Mouse (Mus musculus): ENCODE measurements around the gene Ccdc3. TPM values are rescaled to one million over a fixed set of nuclear protein-coding genes. Genes with fewer than 3 reads are reported as not detected.
"Not testable (repeated sequence)": the region's sequence is repeated elsewhere in the genome, so short reads cannot be mapped to it uniquely, and the experiment has no call there.

Ccdc3 gene
- 10 to 100 TPM; 11.0 to 12.8 TPM for total RNA-seq (2021)
- long read RNA-seq, experiment 1, transcript Ccdc3-201 (3 exons, 2,670 nt) = major isoform, 5 of 6 reads
- long read RNA-seq, experiment 1, partial matches to known transcripts = 0 of 6 reads
- long read RNA-seq, experiment 1, other reads (novel, unspliced or antisense) = 1 of 6 reads
- long read RNA-seq, experiment 2, transcript Ccdc3-201 (3 exons, 2,670 nt) = major isoform, 18 of 18 reads
- long read RNA-seq, experiment 2, partial matches to known transcripts = 0 of 18 reads
- long read RNA-seq, experiment 2, other reads (novel, unspliced or antisense) = 0 of 18 reads

DNA sequence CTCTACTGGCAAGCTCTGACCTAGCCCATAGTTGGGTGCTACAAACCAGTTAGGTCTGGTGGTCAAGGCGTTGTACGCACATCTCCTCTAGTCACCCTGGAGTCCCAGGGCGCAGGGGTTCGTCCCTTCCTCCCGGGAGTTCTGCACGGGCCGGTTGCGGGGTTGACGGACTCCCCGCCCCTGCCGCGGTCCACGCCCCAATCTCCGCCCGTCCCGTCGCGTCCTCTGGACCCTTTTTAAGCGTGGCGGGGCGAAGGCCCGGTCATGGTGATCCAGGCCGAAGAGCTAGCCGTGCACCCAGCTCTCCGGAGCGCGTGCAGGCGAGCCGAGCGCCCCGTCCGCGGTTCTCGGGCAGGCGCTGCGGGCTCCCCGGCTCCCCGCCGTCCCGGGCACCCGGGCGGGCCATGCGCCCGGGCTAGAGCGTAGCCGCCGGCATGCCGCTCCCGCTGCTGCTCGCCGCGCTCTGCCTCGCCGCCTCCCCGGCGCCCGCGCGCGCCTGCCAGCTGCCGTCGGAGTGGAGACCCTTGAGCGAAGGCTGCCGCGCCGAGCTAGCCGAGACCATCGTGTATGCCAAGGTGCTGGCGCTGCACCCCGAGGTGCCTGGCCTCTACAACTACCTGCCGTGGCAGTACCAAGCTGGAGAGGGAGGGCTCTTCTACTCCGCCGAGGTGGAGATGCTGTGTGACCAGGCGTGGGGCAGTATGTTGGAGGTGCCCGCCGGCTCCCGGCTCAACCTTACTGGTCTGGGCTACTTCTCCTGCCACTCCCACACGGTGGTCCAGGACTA, at the start of gene Ccdc3:
Ccdc3 (plus strand) TSS at position 277 of the 787 bp plus-strand sequence.
- DNase-seq (ENCODE audit: low spot score in 2 of 2) = peak; percentile 4 to 15

DNA sequence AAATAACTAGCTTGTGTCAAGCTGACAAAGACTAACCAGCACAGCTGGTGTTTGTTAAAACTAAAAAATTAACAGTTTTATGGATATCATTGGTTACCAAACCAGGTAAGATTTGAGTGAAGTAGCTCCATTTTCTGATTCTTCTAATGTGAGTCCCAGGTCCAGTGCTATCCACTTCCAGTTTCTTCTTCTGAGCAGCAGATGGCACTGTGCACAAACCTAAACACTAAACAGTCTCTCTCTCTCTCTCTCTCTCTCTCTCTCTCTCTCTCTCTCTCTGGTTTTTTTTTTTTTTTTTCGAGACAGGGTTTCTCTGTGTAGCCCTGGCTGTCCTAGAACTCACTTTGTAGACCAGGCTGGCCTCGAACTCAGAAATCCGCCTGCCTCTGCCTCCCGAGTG, 47.2 kb upstream of the Ccdc3 start:
- DNase-seq (ENCODE audit: low spot score in 2 of 2) = not testable (repeated sequence)

DNA sequence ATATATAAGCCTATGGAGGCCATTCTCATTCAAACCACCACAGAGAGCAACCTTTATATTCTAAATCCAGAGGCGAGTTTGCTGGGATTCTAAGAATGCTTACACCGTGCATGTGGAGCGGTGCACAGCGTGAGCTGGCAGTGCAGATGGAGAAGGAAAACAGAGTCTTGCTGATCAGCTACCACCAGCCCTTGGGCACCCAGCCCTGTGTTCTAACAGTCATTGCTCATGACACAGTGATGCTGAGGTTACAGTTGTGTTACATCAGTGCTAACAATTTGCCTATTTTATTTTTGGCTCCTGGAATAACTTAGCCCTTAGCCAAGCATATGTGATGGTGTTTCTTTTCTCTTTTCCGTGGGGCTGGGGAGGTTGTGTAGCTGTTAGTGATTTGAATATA, 42.7 kb upstream of the Ccdc3 start:
- DNase-seq (ENCODE audit: low spot score in 2 of 2) = no peak

DNA sequence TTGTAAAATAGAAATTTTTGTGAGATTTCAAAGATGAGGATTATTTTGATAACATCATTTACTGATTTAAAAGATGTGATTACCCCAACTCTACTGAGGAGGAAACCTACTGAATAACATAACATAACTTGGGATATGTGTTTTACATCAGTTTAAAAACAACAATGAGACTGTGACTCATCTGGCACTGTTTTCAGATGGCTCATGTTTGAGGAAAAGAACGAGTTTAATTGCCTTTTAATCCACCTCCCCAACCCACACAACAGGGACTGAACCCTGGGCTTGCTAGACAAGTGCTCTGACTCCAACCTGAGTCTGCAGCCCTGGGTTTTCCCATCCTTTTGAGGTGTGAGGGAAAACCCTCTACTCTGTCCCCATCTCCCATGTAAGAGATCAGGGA, 42.3 kb upstream of the Ccdc3 start:
- no peak for DNase-seq (ENCODE audit: low spot score in 2 of 2)

DNA sequence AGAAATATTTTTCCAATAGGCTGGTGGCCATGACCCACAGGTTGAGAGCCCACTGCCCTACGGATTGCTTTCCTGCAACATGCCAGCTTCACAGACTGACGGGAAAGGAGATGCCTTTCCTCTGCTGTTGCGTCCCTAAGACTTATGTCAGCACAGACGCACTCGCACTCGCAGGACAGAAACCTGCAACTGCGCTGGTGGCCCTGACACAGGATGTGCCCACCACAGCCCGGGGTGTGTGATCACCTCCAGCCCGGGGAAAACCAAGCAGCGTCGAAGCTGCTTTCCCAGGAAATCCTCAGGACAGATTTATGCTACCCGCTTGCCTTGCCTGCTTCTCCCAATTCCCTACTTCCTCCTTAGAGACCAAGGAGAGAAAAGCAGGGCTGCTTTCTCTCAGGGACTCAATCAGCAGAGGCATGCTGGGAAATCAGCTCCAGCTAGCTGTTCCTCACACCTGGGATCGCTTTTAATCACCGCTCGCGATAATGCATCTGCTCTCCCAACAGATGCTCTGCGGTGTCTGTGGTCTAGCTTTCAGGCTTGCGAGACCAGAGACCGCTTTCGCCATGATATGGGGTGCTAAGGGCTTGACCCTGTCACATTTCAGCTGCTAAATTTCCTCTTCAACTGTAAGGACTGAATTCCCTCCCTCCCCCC, 39.7 kb upstream of the Ccdc3 start:
- DNase-seq (ENCODE audit: low spot score in 2 of 2) = no peak

DNA sequence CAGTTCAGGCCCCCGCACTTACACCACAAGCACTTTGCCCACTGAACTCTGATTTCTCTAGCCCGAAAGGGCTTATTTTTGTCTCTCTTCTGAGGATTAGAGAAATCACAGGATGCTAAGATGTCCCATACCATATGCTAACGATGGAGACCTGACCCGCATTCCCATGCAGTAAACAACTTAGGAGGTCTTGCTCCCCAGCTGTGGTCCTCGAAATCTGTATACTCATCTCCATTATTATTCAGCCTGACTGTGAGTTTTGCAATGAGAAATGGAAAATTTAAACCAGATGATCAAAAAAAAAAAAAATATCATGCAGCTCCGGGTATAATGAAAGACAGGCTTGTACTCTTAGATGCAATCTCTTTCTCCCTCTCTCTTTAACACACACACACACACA, 38.4 kb upstream of the Ccdc3 start:
- no peak for DNase-seq (ENCODE audit: low spot score in 2 of 2)

DNA sequence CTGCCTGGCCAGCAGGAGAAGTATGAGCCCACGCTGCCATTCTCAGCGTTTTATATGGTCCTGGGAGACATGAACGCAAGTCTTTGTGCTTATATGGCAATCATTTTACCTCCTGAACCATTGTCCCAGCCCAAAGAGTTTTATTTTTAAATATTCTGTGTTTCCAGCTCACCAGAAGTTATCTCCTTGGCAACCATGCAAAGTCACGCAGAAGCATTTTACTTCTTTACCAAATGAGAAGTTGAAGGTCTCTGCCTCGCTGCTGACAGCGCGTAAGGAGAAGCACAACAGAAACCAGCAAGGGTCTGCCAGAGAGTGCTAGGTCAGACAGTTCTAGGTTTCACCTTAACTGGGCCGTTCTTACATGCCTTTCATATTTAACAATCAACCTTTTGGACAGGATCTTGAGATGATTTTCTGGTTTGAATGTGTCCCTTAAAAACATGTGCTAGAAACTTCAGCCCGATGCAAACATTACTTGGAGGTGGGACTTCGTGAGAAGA, 35.8 kb upstream of the Ccdc3 start:
- DNase-seq (ENCODE audit: low spot score in 2 of 2) = no peak

DNA sequence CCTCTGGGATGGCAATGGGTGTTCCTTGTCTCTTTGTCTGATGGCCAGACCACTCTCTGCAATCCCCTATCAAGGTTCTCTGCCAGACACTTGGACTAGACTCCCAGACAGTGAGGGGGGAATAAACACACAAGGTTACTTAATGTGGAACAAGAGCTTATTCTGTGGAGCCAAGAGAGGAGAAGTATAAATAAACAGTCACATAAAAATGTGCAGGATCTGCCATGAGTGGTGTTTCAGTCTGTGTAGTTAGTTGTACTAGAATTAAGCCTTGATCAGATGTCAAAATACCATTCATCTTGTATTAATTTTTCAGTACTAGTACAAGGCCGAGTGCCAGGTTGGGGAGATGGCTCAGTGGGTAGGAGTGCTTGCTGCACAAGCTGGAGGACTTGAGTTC, 34.7 kb upstream of the Ccdc3 start:
- DNase-seq (ENCODE audit: low spot score in 2 of 2) = no peak

DNA sequence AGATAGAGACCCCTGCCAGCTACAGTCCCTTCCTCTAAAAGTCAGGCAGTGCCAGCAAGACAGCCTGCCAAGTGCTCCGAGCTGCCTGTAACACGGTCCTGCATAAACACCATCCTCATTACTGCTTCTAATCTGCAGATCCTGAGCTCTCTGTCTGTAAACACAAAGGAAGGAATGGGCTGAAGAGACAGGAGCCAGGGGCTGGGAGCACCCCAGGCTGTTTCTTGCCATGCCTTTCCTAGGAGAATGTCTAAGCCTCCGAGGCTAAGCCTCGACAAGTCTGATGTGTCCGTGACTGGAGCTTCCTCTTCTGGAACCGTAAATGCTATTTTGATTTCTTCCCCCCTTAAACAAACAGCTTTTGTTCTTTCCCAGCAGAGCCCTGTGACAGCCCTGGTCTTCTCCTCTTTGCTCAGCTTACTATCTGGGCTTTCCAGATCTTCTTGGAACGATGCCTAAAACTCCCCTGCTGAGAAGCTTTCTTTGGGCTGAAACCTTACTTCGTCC, 24.7 kb upstream of the Ccdc3 start:
- no peak for DNase-seq (ENCODE audit: low spot score in 2 of 2)

DNA sequence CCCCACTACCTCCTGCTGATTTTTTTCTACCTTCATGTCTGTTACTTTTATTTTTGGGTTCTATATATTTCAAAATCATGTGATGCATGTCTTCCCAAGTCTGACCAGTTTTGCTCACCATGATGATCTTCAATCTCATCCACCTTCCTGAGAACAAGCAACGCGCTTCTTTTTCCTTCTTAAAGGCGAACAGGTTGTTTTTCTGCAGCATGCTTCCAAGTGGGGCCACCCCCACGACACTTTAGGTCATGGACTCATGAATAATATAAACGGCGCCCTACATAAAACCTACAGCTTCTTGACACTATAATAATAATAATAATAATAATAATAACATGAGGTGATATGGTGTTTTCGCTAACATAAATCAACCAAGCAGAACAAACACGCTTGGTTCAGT, 23.2 kb upstream of the Ccdc3 start:
- no peak for DNase-seq (ENCODE audit: low spot score in 2 of 2)

DNA sequence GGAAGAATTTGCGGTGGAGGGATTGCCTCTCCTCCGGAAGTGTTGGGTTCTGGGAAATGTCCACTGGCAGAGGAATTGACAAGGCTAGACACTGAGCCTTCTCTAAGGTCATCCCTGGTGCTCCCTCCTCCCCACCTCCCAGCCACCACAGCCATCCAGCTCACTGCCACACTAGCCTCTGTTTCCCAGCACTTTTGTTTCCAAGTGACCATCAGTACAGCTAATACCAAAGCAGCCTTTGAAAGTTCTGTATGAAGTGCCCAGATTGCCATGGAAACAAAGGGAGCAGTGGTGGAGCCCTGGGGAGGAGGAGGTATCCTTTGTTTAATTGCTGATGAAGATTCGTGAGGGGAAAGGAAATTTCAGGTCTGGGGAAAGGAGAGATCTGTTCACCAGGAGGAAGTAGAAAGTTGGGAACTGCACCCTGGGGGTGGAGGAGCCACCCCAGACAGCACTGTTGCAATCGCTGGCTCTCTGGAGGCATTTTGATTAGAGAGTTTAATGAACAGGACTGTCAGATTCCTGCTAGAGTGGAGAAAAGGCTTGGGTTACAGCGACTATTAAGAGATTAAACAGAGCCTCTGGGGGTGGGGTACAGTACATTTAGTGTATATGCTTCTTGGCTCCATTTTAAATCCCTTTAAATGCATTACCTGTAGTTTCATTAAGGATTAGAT, 20.6 kb upstream of the Ccdc3 start:
- no peak for DNase-seq (ENCODE audit: low spot score in 2 of 2)

DNA sequence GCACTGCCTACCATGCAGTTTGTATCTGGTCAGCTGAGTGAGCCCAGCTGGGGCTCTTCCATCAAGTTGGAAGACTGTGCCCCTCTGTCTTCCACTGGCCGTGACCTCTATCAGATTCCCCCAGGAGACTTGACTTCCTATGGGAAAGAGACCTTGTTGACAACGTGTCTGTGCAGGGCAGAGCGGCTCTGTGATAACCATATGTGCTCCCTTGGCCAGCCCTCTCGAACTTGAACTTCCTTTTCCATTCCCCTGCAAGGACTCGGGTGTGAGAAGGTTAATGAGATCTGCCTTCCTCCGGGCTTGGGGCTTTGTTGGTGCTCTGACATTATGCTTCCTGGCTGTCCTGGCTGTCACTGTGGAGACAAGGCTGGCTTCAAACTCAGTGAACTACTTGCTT, 12.1 kb upstream of the Ccdc3 start:
- DNase-seq (ENCODE audit: low spot score in 2 of 2) = no peak

DNA sequence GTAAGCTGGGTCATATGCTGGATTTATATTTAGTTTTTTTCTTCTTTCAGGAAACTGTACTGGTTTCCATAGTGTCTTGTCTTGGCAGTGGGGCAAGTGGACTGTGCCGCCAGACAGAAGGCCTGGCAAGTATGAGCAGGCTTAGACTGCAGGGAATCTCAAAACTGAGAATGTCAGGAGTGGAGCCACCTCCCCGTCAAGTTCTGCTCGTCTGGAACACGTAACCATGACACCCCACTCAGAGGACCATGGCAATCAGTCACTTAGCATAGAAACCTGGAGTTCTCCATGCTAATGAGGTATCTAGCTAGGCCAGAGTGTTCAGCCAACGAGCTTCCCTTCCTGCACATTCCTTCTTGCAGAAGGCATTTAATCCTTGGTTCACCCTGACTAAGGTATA, 10.2 kb upstream of the Ccdc3 start:
- no peak for DNase-seq (ENCODE audit: low spot score in 2 of 2)

DNA sequence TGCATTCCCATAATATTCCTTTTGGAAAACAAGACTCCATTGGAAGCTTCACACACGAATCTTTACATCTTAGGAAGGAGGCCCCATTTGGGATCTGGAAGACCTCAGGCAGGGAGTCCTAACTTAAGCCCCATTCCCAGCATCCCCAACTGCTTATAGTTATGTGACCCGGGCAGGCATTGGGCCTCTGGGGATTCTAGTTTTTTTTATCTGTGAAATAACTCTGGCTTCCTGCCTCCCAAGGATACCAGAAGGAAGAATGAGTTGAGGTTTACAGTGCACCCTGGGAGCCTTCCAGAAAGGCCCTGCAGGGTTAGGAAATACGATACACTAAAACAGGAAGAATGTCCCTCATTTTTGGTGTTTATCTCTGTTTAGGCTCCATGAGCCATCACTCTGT, 8.5 kb upstream of the Ccdc3 start:
- DNase-seq (ENCODE audit: low spot score in 2 of 2) = no peak

DNA sequence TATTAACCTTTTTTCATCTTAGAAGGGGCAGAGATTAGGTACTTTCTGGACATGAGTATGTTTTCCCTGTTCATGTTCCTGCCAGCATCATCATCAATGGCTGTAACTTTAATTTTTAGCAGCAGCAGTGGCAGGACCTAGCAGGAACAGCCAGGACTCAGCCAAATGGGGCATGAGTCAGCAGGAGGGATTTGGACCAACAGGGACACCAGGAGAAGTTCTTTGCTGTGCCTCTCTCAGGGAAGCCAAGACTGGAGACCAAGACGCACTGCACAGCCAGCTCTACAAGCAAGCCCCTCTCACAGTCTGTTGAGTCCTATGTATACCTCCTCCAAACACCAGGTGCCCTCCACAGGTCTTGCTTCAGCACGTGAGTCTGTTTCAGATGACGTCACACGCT, 5.5 kb upstream of the Ccdc3 start:
- DNase-seq (ENCODE audit: low spot score in 2 of 2) = no peak

DNA sequence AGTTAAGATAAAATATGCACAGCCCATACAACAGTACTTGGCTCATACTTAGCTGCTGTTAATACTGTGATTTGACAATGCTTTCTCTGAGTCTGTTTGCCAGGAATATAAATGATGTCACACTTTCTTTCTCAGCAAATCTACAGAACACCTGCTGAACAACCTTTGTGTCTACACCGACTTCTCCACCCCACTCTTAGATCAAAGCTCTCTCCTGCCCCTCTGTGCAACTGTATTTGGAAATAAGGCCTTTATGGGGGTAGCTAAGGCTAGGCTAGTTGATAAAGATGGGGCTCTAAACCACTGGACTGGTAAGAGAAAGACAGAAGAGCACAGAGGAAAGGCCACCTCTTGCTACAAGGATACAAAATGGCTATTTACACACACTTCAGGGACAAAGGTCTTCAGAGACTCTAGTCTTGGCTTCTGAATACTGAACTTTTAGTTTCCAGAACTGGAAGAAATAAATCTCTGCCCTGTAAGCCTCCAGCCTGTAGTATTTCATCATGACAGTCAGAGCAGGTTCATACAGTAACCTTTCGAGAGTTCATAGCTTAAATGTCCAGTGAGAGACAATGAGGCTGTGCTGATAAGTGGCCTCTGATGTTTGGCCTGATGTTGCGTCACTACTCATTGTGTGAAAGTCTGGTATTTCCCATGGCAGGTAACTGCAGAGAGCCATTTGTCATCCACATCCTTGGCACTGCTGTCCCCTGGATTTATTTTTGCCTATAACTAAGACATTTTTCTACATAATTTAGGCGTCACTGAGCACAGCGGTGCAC, 2.4 kb upstream of the Ccdc3 start:
- no peak for DNase-seq (ENCODE audit: low spot score in 2 of 2)

DNA sequence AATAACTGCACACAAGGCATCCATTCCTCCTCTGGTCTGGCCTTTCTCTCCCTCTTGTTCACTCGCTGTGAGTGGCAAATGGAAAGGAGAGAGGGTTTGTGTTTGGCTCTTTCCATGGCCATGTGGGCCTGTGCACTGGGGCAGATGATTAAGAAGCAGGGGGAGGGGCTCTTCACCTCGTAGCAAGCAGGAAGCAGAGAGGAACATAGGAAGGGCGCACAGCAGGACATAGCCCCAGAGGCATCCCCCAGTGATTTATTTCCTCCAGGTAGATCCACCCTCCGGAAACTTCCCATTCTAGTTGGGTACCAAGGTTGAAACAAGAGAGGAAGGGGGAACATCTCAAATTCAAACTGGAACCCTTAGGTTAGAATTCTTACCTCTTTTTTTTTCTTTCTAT, 2.4 kb downstream of the Ccdc3 start:
- no peak for DNase-seq (ENCODE audit: low spot score in 2 of 2)

DNA sequence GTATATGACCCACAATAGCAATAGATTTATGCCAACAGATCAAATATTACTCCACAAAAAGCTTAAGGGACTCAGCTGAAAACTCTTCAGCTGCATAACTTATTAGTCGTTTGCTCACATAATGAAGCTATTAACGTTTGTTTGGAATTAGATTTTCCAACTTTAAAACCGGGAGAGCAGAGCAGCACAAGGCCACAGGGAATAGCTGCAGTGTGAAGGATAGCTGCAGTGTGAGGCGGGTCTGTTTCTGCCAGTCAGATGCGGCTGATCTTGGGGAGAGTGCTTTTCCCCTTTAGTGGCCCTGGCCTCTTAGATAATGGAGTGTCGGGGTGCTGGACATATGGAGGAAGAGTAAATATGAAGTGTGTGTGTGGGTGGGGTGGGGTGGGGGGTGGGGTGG, 6.9 kb downstream of the Ccdc3 start:
- no peak for DNase-seq (ENCODE audit: low spot score in 2 of 2)

DNA sequence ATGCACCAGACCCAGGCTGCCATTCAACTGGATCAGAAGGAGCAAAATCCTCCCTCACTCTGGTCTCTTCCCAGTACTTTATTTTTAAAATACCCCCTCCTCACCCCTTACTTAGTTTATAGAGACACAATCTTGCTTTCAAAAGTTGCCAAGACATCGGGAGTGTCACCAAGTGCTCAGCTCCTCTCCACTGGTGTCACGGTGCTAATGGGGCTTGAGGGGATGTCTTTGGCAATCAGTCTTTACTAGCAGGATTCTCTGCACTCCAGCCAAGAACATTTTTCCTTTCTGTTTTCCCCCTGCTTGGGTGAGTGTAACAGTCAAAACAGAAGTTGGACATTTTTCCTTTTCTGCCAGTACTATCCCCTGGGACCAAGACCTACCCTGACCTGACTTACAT, 10.3 kb downstream of the Ccdc3 start:
- DNase-seq (ENCODE audit: low spot score in 2 of 2) = no peak

DNA sequence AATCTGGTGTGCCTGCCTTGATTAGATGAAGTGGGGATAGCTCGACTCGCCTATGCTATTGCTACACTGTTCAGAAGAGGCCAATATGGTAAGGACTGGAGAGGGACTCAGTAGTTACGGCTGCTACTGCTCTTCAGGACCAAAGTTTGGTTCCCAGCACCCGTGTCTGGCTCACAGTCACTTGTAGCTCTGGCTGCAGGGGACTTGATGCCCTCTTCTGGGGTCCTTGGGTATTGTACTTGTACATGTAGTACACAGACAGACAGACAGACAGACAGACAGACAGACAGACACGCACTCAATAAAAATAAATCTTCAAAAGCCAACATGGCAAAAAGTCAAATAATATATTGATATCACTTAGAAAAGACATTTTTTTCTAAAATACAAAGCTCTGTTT, 17.1 kb downstream of the Ccdc3 start:
- DNase-seq (ENCODE audit: low spot score in 2 of 2) = no peak

Measured in adrenal gland, postnatal 4 days (tissue).